Mouse (Mus musculus) spleen, adult 2 months (tissue): ENCODE results near the gene Obsl1. TPM values are rescaled to one million over a fixed set of nuclear protein-coding genes. Genes with fewer than 3 reads are reported as not detected.

Source experiments
- DNase-seq, 2 experiments: peaks; one replicate each; pipeline versions ENCODE4 v3.0.0 to v3.0.0-alpha.2; 2012 to 2021; ENCODE audit warnings: low spot score in 2 of 2, low read depth in 1 of 2
- H3K27ac ChIP-seq: fragments of 200-500 bp; 2 replicates; pipeline ENCODE4 v1.5.1; 2012; ENCODE audit warnings: low read length, inconsistent platforms; ENCODE audit not compliant: insufficient read depth
- H3K27me3 ChIP-seq: fragments of 200-500 bp; 2 replicates; pipeline ENCODE4 v1.6.1; 2012; ENCODE audit warnings: mild to moderate bottlenecking, moderate library complexity, low read length, inconsistent platforms; ENCODE audit not compliant: control insufficient read depth, insufficient read depth
- H3K36me3 ChIP-seq: fragments of 200-500 bp; 2 replicates; pipeline ENCODE4 v1.6.1; 2012; ENCODE audit warnings: mild to moderate bottlenecking, low read length, inconsistent platforms; ENCODE audit not compliant: control insufficient read depth, insufficient read depth
- H3K4me1 ChIP-seq: fragments of 200-500 bp; 2 replicates; pipeline ENCODE4 v1.6.1; 2011; ENCODE audit warnings: inconsistent platforms; ENCODE audit not compliant: control insufficient read depth, insufficient read depth, insufficient read length
- H3K4me3 ChIP-seq: fragments of 200-500 bp; 2 replicates; pipeline ENCODE4 v1.5.1; 2011; ENCODE audit warnings: mild to moderate bottlenecking, inconsistent platforms; ENCODE audit not compliant: insufficient read depth, insufficient read length; ENCODE audit errors: extremely low read depth
- CTCF ChIP-seq: fragments of 200-500 bp; IDR thresholded peaks from 2 replicates; pipeline ENCODE4 v1.5.1; 2011; ENCODE audit warnings: mild to moderate bottlenecking, inconsistent platforms; ENCODE audit not compliant: insufficient read depth, insufficient read length, insufficient replicate concordance; ENCODE audit errors: extremely low read depth
- POLR2A ChIP-seq: fragments of 200-500 bp; IDR thresholded peaks from 2 replicates; pipeline ENCODE4 v1.6.1; 2011; ENCODE audit warnings: low read depth, low read length, inconsistent platforms
- WGBS: fragments of 180-500 bp; shearing (Covaris S2); methylation state at CpG from one replicate; pipeline ENCODE4 v1.1.7; 2018; 5-methylcytosine and 5-hydroxymethylcytosine counted together
- polyA plus RNA-seq: library from polyadenylated mRNA; depleted of rRNA; stranded (reverse); fragments of >200 nt; gene quantifications from 2 replicates; pipeline ENCODE4 v1.2.3, GENCODE M21; 2012

Obsl1 gene
- polyA plus RNA-seq, 1 experiment, result 7.8 TPM

- Histone ChIP-seq H3K4me3 (no peak overlapping the region), H3K4me1 (peaks cover 5% of the 10 kb centered on the region; the same call in 1 of the 2 replicates), H3K27me3 (peaks cover 12% of the 10 kb centered on the region), H3K27ac (no peak overlapping the region), H3K36me3 (no peaks in the 10 kb centered on the region)
- no peak for DNase-seq
- TF ChIP-seq CTCF (no peak), POLR2A (no peak)
- WGBS, result 26% methylated on average over 1 of the region's 1 CpGs
These were observed 43.6 kb downstream of the Obsl1 start for GRCm38 (mm10) chr1:75462636-75463035.

- WGBS, result 74% methylated on average over 7 of the region's 7 CpGs
- Histone ChIP-seq H3K27ac (no peak overlapping the region), H3K36me3 (no peaks in the 10 kb centered on the region), H3K4me1 (peaks cover 5% of the 10 kb centered on the region; the same call in 1 of the 2 replicates), H3K27me3 (peaks cover 16% of the 10 kb centered on the region), H3K4me3 (no peak overlapping the region)
- no peak for DNase-seq
- TF ChIP-seq CTCF (no peak), POLR2A (no peak)
These were observed 46.0 kb downstream of the Obsl1 start for GRCm38 (mm10) chr1:75460297-75460696.

GRCm38 (mm10) chr1:75458789-75459684, 47.2 kb downstream of the Obsl1 start:
- TF ChIP-seq CTCF (no peak), POLR2A (no peak)
- Histone ChIP-seq H3K27me3 (peaks cover 16% of the 10 kb centered on the region), H3K27ac (no peak overlapping the region), H3K4me3 (no peak overlapping the region), H3K4me1 (peaks cover 5% of the 10 kb centered on the region; the same call in 1 of the 2 replicates), H3K36me3 (no peaks in the 10 kb centered on the region)
- WGBS, result 27% methylated on average over 22 of the region's 23 CpGs
- DNase-seq, result no peak

GRCm38 (mm10) chr1:75458025-75458788, 48.0 kb downstream of the Obsl1 start:
- H3K4me1 ChIP-seq, result peaks cover 5% of the 10 kb centered on the region; the same call in 1 of the 2 replicates
- DNase-seq, result no peak
- no peak overlapping the region for H3K27ac ChIP-seq
- 11% methylated on average over 42 of the region's 42 CpGs for WGBS
- TF ChIP-seq CTCF, result no peak
- TF ChIP-seq POLR2A, result no peak
- H3K36me3 ChIP-seq, result no peaks in the 10 kb centered on the region
- H3K4me3 ChIP-seq, result no peak overlapping the region
- H3K27me3 ChIP-seq, result peaks cover 16% of the 10 kb centered on the region

- 10% methylated on average over 10 of the region's 10 CpGs for WGBS
- Histone ChIP-seq H3K36me3 (no peaks in the 10 kb centered on the region), H3K27me3 (peaks cover 16% of the 10 kb centered on the region), H3K4me1 (peaks cover 5% of the 10 kb centered on the region; the same call in 1 of the 2 replicates), H3K27ac (no peak overlapping the region), H3K4me3 (no peak overlapping the region)
- no peak for DNase-seq
- no peak for TF ChIP-seq CTCF
- no peak for TF ChIP-seq POLR2A
These were observed 48.6 kb downstream of the Obsl1 start for GRCm38 (mm10) chr1:75457710-75458024.

- DNase-seq, result no peak
- Histone ChIP-seq H3K27me3 (peaks cover 16% of the 10 kb centered on the region), H3K27ac (no peak overlapping the region), H3K4me3 (no peak overlapping the region), H3K4me1 (peaks cover 5% of the 10 kb centered on the region; the same call in 1 of the 2 replicates), H3K36me3 (no peaks in the 10 kb centered on the region)
- WGBS, result 15% methylated on average over 14 of the region's 14 CpGs
- TF ChIP-seq POLR2A (no peak), CTCF (no peak)
These were observed 49.3 kb downstream of the Obsl1 start for GRCm38 (mm10) chr1:75456746-75457564.
